Mouse (Mus musculus) cerebellum, adult 8-10 months (tissue): ENCODE results near the gene Fam172a.

Experiments
- DNase-seq: peaks from one replicate; pipeline ENCODE4 v3.0.0; 2022

Gene Fam172a

DNA sequence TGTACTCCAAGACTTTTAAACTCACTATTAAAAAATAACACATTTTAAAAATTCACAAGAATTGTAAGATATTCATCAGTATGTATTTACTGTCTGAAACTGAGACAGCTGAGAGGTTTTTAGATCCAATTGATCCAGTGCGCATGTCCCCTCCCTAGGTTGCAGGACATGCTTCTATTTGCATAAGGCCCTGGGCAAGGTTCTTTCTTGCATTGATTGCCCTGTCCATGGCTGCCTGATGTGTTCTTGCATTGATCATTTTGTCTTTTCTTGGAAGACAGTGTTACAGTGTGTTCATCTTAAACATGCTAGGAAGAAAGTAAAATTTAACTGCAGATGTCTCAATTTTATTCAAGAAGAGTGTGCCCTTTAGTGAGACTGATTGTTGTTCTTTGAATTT is 275.3 kb downstream of the Fam172a start:
- no peak for DNase-seq

- DNase-seq = peak; percentile 44
These were observed 280.4 kb downstream of the Fam172a start for GRCm38 (mm10) chr13:77982105-77982851.

DNA sequence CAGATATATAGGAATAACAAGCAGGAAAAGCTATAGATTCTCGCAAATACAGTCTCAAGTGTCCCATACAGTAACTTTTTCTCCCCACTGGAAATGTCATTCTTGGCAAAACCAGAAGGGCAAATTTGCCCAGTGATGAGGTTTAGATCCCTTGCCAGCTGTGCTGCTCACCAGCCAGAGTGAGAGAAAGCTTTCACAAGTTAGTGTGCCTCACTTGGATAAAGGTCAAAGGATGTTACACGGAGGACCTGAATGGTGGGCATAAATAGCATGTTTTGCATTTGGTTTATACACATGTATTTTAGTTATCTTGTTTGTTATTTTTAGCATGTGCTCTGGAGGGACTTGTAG is 281.0 kb downstream of the Fam172a start:
- DNase-seq = no peak

DNA sequence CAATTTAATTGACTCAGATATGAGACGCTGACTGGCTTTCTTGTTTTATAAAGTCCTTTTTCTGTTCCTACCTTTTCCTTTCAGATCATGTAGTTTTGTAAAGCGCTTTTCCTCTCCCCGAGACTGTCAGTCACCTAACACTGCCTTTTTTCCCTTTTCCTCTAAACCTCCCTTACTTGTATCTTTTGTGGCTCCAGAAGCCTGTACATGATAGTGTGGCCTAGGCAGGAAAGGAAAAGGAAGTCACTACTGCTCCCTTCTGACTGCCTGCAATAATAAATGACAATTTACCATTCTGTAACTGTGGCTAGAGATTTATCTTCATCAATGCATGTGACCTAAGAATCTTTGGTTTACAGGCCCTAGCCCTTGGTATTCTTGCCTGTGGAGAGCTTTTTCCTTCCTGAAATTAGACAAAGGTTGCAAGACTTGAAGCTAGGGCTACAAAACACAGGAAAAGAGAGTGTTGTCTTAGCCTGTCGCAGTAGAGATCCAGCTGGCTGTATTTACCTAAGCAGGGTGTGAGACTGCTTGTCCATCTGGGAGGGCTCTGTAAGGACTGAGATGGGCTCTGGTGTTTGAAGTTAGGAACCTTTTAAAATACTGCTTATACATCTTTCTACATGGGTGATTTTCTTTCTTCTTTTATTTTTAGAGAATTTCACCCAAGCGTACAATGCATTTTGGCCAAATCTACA is 289.5 kb downstream of the Fam172a start:
- no peak for DNase-seq

GRCm38 (mm10) chr13:78004649-78005048 is 302.8 kb downstream of the Fam172a start:
- no peak for DNase-seq

GRCm38 (mm10) chr13:78005344-78005743 is 303.5 kb downstream of the Fam172a start:
- no peak for DNase-seq

- DNase-seq = no peak
These were observed 308.3 kb downstream of the Fam172a start for GRCm38 (mm10) chr13:78010176-78010575.

GRCm38 (mm10) chr13:78024683-78025294 is 323.0 kb downstream of the Fam172a start, which contains the start of gene Pou5f2:
Gene Pou5f2 (plus strand): TSS chr13:78024902.
- DNase-seq = no peak

DNA sequence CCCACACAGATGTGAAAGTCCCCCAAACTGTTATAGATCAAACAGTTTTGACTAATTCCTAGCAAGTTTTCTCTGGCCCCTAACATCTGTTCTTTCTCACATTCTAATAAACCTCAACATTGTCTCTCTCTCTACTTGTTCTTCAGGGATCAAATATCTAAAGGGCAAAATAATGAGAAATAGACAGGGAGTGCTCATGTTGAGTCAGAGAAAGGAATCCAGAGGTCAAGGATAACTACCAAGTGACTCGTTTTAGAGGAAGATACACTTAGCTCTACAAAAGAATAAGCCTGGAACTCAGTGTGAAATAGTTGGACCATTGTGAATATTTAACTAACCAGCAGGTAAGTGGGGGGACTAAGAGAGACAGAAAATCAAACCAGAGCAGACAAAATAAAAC is 331.0 kb downstream of the Fam172a start:
- no peak for DNase-seq

DNA sequence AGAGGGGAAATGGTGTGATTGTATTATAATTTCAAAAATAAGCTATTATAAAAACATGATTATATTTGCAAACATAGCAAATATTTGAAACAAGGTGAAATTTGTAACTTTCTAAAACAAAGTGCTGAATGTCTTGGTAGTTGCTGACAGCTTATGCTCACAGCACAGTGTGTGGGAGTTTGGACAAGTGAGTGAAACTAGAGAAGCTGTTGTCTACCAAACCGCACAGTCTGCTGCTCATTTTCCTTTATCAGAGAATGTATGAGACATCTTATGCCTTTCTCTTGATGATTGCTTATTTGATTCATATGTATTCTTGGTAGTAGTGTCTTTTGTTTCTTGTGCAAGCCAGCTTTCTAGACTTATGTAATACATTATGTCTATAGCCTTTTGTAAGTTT is 335.4 kb downstream of the Fam172a start:
- no peak for DNase-seq

DNA sequence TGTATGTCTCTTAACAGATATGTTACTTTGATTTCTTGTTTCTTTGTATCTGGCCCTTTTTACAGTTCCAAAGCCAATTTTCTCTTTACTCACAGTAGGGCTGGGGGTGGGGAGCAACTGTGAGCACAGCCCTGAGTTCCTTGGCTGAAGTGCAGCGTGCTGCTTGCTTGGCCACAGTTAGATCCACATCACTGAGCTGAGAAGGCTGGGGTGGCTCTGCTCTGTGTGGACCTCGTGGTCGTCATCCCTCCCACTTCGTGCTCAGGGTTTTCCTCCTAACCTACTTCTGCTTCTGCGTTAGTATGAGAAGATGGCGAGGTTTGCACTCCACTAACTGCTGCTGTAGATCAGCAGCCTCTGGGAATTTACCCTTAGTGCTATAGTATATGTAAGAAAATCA is 341.4 kb downstream of the Fam172a start:
- no peak for DNase-seq

DNA sequence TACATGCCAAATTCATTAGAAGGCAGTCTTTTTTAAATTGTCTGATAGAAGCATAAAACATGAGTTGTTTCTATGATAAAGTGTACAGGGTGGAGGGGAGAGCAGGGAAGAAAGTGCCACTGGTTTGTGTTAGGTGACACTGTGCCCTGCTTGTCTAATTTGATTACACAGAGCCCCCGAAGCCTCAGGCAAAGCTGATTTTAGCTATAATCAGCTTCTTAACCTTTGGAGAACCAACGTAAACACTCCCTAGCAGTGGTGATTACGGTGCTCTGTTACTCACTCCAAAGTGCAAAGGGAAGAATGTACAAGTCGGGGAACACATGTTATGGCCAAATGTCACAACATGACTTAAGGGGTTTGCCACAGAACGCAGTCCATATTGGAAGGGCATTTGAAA is 343.3 kb downstream of the Fam172a start:
- DNase-seq = no peak

- DNase-seq = no peak
These were observed 385.9 kb downstream of the Fam172a start for GRCm38 (mm10) chr13:78087751-78088150.

DNA sequence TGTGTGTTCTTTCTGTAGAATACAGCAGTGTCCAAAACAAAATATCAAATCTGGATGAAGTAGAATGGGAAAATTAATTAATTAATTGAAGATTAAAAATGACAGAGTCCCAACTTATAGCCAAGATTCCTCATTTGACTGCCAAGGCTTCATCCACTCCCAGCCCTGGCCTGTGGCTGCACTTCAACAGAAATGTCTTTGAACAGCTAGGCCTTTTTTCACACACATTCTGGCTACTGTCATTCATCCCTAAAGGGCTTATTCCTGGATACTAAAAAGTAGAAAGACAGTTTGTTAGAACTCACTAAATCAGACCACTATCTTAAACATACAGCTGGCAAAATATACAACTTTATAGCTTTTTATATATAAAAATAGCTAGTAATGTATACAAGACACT is 388.9 kb downstream of the Fam172a start:
- no peak for DNase-seq

DNA sequence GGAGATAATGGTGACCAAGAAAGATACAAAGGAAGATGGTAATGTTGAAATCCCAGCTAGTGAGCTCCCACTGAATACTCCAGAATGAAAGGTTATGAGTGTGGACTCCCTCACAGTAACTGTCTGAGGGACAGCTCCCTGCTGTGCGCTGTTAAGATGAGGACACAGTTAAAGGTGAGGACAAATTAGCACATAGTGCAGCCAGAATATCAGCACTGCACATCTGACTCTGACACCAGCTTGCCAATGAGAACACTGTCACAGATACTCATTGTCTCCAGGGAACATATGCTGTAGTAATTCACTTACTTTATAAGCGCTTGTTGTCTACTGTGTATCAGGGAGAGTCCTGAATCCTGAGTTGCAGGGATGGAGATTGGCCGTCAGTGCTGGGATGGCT is 390.1 kb downstream of the Fam172a start:
- DNase-seq = no peak

DNA sequence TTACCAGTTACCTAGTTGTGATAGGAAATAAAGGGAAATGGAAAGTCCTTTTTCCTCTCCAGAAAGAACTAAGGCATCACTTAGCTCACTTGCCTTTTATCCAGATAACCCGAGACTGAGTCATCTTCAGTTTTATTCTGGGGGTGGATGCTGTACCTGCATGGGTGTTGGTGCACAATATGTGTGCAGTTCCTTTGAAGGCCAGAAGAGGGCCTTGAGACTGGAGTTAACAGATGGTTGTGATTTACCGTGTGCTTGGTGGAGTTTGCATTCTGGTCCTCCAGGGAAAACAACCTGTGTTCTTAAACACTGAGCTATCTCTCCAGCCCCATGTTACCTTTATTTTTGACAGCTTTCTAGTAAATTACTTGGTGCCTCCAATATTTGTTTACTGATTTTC is 392.5 kb downstream of the Fam172a start:
- DNase-seq = no peak

GRCm38 (mm10) chr13:78095071-78095973 is 393.5 kb downstream of the Fam172a start:
- DNase-seq = no peak

DNA sequence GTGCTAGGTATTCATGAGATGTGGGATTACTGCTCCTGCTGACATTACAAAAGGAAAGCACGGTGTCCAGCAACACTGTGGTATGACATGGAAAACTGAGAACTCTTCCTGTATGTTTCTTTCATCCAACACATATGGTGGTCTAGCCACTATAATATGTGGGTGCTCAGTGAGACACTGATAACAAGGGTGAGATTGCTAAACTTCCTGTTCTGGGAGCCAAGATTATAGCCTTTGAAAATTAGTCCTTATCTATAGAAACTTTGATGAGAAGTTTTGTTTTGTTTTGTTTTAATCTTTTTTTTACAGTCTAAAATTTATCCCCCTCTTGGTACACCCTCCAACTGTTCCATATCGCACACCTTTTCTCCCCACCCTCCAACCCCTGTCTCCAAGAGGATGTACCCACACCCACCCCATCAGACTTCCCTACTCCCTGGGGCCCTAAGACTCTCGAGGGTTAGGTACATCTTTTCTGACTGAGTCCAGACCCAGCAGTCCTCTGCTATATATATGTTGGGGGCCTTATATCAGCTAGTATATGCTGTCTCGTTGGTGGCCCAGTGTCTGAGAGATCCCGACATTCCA is 397.1 kb downstream of the Fam172a start:
- no peak for DNase-seq

DNA sequence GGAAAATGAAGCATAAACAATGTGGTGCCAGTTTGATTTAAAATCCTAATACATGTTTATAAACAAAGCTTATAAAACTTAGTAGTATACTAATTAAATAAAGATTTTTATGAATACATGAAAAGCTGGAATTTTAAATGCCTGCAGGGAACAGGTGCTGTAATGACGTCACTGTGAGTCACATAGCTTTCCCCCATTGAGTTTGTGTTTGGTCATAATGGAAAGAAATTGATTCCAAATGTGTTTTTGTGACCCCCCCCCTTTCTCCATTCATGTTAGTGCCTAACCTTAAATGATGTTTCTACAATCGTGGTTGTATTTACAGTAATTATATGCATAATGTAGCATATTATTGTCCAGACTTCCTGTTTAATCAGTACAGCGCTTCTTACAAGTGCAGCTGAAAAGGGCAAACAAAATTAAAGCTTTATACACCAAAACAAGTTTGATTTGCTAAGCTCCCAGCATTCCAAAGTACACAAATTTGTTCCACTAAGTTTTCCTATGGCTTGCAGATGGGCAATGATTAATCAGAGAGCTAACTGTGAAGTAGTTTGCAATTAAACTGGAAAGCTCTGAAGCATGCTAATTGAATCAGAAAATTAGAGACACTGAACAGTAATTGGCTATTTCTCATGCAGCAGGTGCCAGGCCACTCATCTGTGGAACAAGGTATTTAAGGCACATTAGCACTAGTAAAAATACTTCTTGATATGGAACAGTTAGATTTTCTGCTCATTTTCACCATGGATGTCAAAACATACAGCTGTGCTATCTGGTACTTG is 398.1 kb downstream of the Fam172a start:
- no peak for DNase-seq

- DNase-seq = no peak
These were observed 398.8 kb downstream of the Fam172a start for GRCm38 (mm10) chr13:78100664-78101063.

- DNase-seq = no peak
These were observed 400.5 kb downstream of the Fam172a start for GRCm38 (mm10) chr13:78102337-78102736.

DNA sequence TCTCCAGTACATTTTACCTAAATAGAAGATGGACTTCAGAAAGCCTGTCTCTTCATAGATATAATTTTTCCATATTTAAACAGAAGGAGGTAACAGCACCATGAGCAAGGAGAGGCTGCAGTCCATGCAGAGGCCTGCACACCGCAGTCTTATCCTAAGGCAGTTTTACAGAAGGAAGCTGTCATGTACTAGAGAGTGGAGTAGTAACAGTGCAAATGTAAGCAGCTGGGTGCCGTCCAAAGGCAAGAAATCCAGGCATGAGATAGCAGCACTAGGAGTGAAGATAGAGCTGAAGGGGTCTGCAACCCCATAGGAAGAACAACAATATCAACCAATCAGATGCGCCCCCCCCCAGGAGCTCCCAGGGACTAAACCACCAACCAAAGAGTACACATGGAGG is 403.0 kb downstream of the Fam172a start:
- DNase-seq = no peak
